Mouse (Mus musculus) 3134 (cell line): ENCODE measurements at regions not wholly inside any gene's neighbourhood (a gene's known extent, or its start where the extent isn't known, plus 50 kb on each side); places are given as distances from the start of the nearest gene placed in this dataset.

Experiments
- DNase-seq: peaks from one replicate; pipeline ENCODE4 v3.0.0-alpha.2; 2011; ENCODE audit warnings: low spot score; ENCODE audit not compliant: insufficient read length; ENCODE audit errors: extremely low read depth

DNA sequence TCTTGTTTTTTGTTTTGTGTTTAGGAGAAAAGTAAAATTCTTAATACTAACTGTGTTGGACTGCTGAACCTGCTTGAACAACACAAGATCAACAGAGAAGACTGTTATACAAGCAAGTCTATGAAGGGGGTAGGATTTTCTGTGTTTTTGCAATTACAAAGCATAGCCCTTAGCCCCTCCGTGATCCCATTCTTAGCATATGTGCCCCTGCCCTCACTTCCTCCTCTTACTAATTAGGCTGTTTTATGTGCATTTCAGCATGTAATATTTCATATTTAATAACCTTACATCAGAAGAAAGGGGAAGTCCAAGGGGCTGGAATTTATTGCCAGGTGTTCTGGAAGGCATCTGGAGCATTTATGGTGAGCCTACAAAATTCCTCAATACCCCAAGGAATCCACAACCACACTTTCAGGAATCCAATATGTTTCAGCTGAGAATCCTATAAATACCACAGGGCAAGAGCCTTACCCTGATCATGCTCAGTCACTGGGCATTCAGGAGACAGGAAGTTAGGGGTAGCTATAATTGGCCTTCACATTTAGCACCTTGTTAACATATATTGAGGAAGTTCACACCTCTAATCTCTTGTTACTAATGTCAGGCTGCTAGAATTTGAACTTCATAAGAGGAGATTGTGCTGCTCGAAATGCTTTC is 660.3 kb upstream of the Slit2 start:
- no peak for DNase-seq

DNA sequence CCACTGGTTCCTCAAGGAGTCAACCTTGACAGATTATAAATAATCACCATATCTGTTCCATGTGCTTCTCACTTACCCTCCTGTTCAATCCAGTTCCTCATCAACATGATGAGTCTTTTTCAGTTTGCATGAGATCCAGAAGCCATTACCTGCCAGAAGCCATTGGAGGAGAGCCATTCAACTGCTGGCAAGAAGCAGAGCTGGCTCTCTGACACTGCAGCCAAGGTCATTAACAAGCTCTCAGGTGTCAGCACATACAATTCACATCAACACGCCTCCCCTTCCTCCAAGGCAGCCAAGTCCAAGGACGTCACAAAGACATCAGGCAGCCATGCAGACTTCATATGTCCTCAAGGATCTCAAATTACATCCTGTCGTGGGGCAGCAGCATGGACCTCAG is 648.6 kb upstream of the Slit2 start:
- DNase-seq, result no peak

DNA sequence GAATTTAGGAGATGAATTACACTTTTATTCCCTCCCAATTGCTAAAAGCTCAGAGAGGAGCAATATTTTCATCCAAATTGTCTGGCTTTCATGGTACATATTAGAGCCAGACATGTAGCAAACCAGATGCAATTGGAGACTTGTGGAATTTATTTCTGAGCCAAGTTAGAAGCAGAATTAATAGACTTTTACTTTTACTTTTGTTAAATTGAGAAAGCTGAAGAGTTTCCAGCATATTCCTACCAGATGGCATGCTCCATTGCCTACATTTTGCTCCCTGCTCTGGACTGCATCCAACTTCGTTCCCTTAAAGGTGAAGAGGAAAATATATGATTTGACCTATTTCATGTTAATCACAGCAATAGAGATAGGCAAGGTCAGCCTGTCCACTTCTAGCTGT is 646.4 kb upstream of the Slit2 start:
- no peak for DNase-seq

DNA sequence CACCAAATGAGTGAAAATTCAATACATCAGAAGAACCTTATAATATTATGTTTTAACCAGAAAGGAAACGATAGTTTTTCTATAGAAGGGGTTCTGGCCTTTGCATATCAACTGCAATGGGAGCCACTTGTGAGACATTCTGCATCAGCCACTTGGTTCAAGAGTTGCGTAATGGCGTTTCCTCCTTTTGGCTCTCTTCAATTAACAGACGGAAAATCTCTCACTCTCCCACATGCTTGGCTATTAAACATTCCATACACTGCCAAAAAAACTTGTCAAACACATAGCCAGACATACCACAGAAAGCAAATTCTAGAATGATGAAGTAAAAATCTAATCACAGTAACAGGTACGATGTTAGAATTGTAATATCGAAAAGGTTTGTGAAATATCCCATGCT is 643.1 kb upstream of the Slit2 start:
- DNase-seq, result no peak

DNA sequence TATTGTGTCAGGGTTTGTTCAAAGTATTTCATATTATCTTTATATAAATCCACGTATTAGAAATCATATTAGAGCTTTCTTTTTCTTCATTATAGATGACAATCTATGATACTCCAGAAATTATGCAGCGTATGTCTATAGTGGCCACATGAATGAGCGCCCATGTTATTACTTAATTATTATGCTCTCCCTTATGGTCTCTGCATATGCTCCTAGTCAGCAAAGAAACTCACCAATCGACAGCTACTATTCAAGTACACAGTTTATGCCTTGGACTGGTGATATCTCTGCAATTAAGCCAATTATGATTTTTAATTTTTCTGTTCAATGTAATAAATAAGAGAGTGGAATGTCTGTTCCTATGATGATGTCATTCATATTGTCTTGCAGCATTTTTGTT is 612.8 kb upstream of the Slit2 start:
- DNase-seq, result no peak

DNA sequence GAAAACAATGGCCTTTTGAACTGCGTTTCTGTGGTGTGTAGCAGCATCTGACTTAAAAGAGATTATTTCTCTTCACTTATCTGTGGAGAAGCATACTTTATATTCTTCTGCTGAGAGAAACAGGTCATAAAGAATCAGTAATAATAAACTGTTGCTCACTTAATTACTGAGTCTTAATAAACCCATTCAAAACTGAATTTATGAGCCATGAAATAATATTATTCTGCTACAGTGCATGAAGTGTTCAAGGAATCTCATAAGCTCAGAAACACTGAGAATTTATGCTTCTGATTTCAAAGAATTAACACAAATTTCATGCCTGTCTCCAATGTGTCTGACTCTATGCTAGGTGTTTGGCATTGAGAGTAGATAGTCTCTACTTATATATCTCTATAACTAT is 597.0 kb upstream of the Slit2 start:
- DNase-seq, result no peak

DNA sequence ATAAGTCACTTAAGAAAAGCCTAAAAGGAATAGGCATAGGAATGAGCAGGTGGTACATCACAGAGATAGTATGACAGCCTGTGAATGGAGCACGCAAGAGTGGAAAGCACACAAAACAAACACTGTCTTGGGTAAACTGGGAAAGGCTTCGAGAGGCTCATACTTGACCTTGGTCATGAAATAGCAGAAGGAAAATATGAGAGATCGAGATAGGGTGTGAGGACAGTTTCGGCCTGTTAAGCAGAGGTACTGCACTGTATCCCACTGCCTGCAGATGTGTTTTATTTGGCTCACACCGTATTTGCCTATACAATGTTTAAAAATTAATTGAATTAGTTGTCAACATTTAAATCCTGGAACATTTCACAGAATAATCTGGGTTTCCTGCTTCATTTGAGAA is 596.2 kb upstream of the Slit2 start:
- DNase-seq, result no peak

DNA sequence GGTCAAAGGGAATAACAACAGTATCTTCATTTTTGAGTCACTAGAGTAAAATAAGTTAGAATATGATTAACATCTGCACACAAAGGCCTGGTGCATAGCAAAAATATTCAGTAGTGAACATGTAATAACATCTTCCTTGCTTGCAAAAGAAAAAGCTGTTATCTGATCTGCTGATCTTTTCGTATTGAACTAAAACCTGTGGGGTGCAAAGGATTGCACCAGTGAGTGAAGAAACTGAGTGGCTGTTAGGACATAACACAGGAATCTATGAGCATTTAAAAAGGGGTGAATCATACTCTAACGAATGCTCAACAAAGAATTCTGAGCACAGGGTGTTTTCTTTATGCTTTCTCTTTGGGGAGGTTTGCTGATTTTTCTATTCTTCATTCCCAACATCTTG is 592.2 kb upstream of the Slit2 start:
- no peak for DNase-seq

DNA sequence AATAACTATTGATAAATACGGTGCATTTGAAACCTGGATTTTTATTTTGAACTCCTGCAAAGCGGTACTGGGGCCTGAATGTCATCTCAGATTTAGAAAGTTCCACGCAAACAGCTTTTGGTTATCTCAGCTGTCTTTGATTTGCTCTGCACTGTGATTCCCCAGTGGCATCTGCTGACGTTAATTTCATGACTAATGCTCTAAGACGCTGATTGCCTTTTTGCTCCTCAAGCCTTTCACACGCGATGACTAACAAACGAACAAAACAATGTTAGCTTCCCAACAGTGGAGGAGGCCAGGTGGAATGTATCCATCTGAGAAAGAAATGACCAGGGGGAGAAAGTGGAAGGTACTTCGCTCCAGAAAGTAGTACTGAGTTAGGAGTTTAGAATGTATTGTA is 586.1 kb upstream of the Slit2 start:
- DNase-seq, result no peak

DNA sequence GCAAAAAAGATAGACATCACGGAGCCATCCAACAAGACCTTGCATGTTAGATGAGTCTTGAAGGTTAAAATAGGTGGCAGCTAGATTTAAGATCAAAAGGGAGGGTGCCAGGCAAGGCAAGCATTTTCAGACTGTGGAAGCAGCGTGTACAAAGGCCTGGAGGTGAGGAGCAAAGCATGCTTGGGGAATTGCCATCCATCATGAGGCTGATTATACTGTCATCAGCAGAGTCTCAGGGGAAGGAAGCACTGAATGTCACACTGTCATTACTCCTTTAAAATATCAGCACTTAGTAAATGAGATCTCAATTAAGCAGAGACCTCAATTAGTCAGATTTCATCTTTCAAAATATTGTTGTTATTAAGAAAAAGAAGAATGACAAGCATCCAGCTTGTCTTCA is 561.0 kb upstream of the Slit2 start:
- no peak for DNase-seq

DNA sequence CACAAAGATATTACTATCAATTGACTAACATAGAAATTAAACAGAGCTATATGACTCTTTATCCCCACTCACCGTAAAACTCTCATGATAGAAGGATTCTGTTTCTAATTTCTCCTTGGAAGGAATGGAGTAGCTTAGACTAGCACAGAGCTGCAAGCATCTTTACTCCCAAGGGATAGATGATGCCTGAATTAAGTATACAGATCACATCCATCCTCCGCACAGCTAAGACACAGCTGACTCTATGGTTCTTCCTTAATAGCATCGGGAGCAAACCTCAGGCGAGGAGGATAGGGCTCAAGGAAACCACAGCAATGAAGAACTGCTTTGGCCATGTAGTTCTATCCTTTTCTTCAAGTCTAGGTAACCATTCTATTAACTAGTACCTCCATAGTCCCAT is 556.9 kb upstream of the Slit2 start:
- DNase-seq, result no peak

DNA sequence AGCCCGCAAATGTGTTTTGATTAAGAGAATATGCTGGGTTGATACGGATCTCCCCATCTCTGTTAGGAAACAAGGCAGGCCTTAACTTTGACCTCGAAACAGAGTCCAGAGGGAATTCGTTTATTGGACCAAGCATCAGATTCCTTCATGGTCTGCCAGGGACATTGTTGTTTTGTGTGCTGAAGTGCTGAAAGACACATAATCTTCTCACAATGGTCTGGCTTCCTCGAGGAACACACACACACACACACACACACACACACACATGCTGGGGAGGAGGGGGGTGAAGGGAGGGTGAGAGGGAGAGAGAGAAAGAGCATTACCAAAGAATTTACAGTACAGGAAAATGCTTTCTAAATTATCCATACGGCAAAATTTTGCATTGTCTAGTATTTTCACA is 556.5 kb upstream of the Slit2 start:
- DNase-seq, result no peak

DNA sequence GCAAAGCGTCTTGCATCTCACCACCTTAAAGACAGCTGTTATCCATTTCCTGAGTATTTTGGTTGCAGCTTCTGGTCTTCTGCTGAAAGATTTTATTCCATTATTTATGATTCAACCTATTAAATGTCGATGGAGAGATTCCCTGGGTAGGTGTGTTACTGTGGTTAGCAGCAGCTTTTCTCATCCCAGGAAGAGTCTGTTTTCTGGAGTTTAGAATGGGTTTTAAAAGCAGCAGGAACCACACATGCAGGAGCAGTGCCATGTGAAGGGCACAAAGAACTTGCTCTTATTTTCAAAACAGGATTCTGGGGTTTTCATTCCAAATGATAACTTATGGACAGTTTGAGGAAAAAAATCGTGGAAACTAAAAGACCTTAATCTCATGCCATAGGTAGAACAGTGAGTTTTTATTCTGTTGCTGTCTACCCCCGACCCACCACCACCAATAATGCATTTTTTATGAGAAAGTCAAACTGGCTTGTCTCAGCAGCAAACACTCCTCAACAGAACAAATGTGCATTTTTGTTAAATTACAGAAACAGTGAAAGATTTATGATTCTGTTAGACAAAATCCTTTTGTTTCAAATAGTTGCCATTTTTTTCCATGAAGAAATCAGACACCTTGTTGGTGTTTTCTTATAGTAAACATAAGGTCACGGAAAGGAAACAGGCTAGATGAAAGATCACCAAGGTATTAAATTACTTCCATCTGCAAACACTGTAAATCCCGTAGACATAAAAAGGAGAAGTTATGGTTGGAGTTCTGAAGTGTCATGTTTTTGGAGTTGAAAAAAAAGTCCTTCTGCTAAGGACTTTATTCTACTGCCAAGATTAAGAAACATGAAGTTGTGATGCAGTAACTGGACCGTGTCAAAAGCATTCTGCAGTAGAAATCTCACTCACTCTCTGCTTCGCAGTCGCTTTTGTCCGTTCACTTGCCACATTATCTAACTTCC is 553.4 kb upstream of the Slit2 start:
- DNase-seq, result no peak

DNA sequence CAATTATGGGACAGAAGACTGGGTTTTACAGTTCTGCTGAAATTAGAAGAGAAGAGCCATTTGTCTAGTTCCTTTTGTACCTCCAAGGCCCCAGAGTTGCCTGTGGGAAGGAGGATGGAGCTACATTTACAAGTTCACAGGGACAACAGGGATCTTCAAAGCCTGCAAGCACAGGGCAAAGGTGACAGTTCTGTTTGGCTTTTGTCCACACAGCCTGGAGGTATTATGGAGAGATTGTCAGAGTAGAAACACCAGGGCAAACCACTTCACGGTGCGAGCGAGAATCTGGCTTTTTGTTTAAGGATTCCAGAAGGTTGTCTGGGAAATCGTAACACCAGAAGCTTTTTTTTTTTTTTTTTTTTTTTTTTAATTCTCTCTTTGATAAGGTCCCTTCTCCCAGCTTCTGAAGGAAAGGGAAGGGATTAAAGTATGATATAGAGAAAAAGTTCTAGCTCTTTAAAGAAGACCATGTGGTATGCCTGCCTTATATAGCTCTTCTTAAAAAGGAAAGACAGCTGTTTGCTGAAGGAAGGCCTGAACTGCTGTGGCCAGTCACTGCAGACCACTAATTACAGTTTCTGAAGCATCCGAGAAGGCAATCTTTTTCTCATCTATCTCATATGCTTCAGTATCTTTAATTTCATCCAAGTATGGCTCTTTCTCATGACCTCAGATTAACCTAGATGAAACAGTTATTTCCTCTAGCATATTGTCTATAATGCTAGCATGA is 551.2 kb upstream of the Slit2 start:
- DNase-seq, result no peak

DNA sequence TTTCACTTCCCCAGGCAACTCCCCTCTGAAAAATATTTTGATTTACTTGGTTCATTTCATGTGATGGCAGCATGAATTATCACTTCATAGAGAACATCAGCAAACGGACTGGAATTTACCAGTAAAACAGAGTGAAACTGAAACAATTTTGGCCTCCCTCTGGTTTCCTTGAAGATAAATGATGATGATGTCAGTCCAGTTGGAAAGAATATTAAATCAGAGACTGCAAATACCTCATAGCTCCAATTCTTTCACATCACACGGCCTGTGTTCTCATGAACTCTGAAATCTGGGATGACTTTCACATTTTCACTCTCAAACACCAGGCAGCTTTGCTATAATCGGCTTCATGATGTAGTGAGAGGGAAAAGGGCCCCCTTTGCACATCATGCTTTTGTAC is 546.5 kb upstream of the Slit2 start:
- no peak for DNase-seq

DNA sequence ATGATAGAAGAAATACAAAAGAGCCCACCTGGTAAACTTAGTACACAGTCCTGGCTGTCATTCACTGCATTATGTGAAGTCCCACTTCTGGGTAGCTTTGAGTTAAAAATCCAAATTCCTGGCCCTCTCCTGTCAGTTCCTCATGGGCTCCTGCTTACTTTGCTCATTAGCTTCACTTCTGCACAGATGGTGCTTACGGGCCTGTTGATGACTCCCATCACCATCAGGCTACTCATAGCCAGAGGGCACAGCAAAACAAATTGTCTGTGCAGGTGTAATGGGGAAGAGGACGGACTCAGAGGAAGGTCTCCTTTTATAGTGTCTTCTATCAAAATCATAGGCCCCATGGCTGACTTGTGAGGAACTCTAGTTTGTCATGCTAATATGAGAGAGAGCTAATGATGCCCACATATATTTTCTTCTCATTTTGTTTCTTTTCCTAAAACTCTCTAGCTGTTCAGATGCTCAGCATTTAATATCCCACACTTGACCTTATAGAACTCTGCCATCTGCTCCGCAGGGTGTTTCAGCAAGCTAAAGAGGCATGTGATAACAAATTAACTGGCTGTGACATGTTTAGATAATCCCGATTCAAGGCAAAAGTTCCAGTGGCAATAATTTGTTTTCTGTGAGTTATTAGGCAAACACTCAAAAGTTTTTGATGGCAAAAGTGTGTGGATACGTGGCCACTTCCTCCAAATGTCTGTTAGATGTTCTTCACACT is 536.5 kb upstream of the Slit2 start:
- DNase-seq, result no peak

DNA sequence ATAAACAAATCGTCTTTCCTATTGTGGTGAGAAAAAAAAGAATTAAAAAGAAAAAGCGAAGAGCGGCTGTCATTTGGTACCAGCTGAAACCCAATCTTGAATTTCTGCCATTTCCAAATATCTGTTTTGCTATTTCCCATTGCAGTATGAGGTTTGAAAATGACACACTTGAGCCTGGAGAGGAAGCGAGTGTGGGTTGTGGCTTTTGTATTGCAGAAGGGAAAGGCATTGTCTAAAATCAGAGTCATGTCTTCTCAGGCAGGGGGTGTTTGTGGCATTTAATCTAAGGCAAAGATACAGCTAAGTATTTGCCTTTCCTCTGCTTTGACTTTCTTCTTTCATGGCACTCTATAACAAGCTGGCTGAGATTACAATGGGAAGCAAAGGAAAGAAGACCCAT is 518.1 kb upstream of the Slit2 start:
- DNase-seq, result no peak

DNA sequence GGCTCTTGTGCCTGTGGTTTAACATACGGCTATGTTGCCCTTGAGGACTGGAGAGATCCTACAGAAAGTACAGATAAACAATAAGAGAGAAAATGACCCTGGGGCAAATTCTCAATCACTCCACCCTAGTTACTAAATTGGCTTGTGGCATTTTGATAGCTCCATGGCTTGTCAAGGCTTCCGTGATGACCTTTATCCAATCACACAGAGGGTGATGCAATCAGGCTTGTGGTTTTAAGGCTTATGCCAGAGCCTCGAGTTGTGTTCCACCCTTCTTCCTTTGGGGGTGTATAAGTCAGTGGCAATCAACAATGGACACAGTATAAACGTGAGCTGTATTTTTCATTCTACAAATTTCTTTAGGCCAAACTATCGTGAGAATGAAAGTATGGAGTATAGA is 513.5 kb upstream of the Slit2 start:
- DNase-seq, result no peak

DNA sequence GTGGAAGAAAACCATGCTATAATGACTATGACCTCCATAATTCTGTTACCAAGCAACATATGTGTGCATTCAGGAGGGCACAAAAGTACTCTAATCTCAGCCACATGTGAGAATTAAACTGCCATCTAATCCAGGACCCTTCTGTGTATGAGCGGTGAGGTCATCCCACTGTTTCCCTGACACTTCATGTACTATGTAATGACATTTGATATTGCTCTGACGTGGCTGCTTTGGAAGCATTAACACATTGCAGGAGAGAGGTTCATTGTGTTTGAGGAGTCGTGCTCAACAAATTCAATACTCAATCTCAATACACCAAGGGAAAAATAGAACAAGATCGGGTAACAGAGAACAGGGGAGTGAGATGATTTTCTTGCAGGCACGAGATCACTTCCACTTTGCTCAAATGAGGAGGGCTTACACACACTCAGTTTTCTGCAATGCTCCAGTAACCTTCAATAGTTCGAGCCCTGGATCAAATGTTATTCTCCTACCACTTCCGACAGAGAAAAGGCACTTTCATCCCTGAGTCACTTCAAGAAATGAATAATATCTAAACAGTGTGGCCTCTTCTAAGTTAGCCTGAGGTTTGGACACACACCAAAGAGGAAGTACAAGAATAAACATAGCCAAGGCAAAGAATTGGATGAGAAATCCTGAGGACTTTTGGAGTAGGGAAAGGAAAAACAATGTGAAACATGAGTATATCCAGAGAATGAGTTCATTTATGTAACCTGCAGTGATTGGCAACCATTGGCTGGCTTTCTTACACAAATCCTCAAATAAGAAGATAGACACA is 510.7 kb upstream of the Slit2 start:
- DNase-seq, result peak; percentile 46

DNA sequence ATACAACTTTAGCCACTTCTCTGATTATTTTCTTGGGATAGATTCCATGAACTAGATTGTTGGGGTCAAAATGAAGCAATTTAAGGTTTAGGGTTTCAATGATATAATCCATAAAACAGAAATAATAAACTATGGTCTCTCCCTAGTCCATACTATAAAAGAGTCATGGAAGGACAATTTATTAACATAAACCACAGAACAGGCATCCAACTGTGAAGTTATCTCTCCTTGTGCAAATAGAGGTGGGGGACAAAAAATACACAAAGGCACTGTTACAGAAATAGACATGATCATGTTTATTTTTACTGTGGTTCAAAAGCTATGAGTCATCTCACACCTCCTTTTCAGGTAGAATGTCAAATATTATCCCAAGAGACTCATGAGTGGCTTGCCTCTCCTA is 503.0 kb upstream of the Slit2 start:
- no peak for DNase-seq
